Mouse (Mus musculus) spleen, adult 2 months (tissue): Measurements from ENCODE around the gene Lrwd1. TPM values are rescaled to one million over a fixed set of nuclear protein-coding genes. Genes with fewer than 3 reads are reported as not detected.

Source experiments
- DNase-seq, 2 experiments: peaks; one replicate each; pipeline versions ENCODE4 v3.0.0 to v3.0.0-alpha.2; 2012 to 2021; ENCODE audit warnings: low spot score in 2 of 2, low read depth in 1 of 2
- H3K27ac ChIP-seq: fragments of 200-500 bp; 2 replicates; pipeline ENCODE4 v1.5.1; 2012; ENCODE audit warnings: low read length, inconsistent platforms; ENCODE audit not compliant: insufficient read depth
- H3K27me3 ChIP-seq: fragments of 200-500 bp; 2 replicates; pipeline ENCODE4 v1.6.1; 2012; ENCODE audit warnings: mild to moderate bottlenecking, moderate library complexity, low read length, inconsistent platforms; ENCODE audit not compliant: control insufficient read depth, insufficient read depth
- H3K36me3 ChIP-seq: fragments of 200-500 bp; 2 replicates; pipeline ENCODE4 v1.6.1; 2012; ENCODE audit warnings: mild to moderate bottlenecking, low read length, inconsistent platforms; ENCODE audit not compliant: control insufficient read depth, insufficient read depth
- H3K4me1 ChIP-seq: fragments of 200-500 bp; 2 replicates; pipeline ENCODE4 v1.6.1; 2011; ENCODE audit warnings: inconsistent platforms; ENCODE audit not compliant: control insufficient read depth, insufficient read depth, insufficient read length
- H3K4me3 ChIP-seq: fragments of 200-500 bp; 2 replicates; pipeline ENCODE4 v1.5.1; 2011; ENCODE audit warnings: mild to moderate bottlenecking, inconsistent platforms; ENCODE audit not compliant: insufficient read depth, insufficient read length; ENCODE audit errors: extremely low read depth
- CTCF ChIP-seq: fragments of 200-500 bp; IDR thresholded peaks from 2 replicates; pipeline ENCODE4 v1.5.1; 2011; ENCODE audit warnings: mild to moderate bottlenecking, inconsistent platforms; ENCODE audit not compliant: insufficient read depth, insufficient read length, insufficient replicate concordance; ENCODE audit errors: extremely low read depth
- POLR2A ChIP-seq: fragments of 200-500 bp; IDR thresholded peaks from 2 replicates; pipeline ENCODE4 v1.6.1; 2011; ENCODE audit warnings: low read depth, low read length, inconsistent platforms
- WGBS: fragments of 180-500 bp; shearing (Covaris S2); methylation state at CpG from one replicate; pipeline ENCODE4 v1.1.7; 2018; 5-methylcytosine and 5-hydroxymethylcytosine counted together
- polyA plus RNA-seq: library from polyadenylated mRNA; depleted of rRNA; stranded (reverse); fragments of >200 nt; gene quantifications from 2 replicates; pipeline ENCODE4 v1.2.3, GENCODE M21; 2012

The Lrwd1 gene
- polyA plus RNA-seq, 1 experiment: 39.5 TPM

- WGBS: 65% methylated on average over 3 of the region's 3 CpGs
- Histone ChIP-seq H3K4me1 (no peaks in the 10 kb centered on the region), H3K4me3 (no peak overlapping the region), H3K36me3 (no peaks in the 10 kb centered on the region), H3K27me3 (no peaks in the 10 kb centered on the region), H3K27ac (no peak overlapping the region)
- TF ChIP-seq CTCF (no peak), POLR2A (no peak)
- no peak for DNase-seq
These were observed 26.8 kb downstream of the Lrwd1 start for GRCm38 (mm10) chr5:136109042-136109441.

DNA sequence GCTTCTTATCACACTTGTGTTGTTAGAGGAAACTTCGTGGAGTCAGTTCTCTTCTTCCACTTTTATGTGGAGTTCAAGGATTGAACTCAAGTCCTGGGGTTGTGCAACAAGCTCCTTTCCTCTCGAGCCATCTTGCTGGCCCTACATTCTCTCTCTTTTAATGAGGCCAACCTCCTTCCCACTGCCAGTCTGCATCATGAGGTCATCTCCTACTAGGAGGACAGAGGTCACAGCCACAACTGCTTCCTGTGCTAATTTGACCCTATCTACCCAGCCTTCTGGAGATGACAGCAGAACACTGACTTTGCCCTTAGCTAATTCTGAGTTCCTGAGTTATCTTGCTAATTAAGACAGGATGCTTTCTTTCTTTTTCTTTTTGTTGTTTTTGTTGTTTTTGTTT, 27.4 kb downstream of the Lrwd1 start:
- 77% methylated on average over 2 of the region's 2 CpGs for WGBS
- no peak overlapping the region for H3K4me3 ChIP-seq
- H3K27me3 ChIP-seq: no peaks in the 10 kb centered on the region
- no peaks in the 10 kb centered on the region for H3K36me3 ChIP-seq
- TF ChIP-seq POLR2A (no peak), CTCF (no peak)
- DNase-seq: no peak
- no peaks in the 10 kb centered on the region for H3K4me1 ChIP-seq
- no peak overlapping the region for H3K27ac ChIP-seq

GRCm38 (mm10) chr5:136104511-136104910, 31.4 kb downstream of the Lrwd1 start:
- TF ChIP-seq CTCF (peak; percentile 16; the same call in 1 of the 2 replicates), POLR2A (no peak)
- DNase-seq: no peak
- no peak overlapping the region for H3K4me3 ChIP-seq
- whole genome bisulfite sequencing: 97% methylated on average over 5 of the region's 5 CpGs
- H3K27ac ChIP-seq: no peak overlapping the region
- peaks cover 4% of the 10 kb centered on the region; the same call in 1 of the 2 replicates for H3K4me1 ChIP-seq
- no peaks in the 10 kb centered on the region; the same call in 1 of the 2 replicates for H3K36me3 ChIP-seq
- H3K27me3 ChIP-seq: no peaks in the 10 kb centered on the region

GRCm38 (mm10) chr5:136102099-136102820, 33.6 kb downstream of the Lrwd1 start:
- H3K36me3 ChIP-seq: no peaks in the 10 kb centered on the region; the same call in 1 of the 2 replicates
- TF ChIP-seq CTCF (peak; percentile 82), POLR2A (no peak)
- H3K27me3 ChIP-seq: no peaks in the 10 kb centered on the region
- H3K4me3 ChIP-seq: peak overlapping the region; percentile 52; the same call in 1 of the 2 replicates
- DNase-seq: peak; percentile 35 to 57
- no peak overlapping the region for H3K27ac ChIP-seq
- H3K4me1 ChIP-seq: peaks cover 4% of the 10 kb centered on the region; the same call in 1 of the 2 replicates
- WGBS: 13% methylated on average over 41 of the region's 41 CpGs

DNA sequence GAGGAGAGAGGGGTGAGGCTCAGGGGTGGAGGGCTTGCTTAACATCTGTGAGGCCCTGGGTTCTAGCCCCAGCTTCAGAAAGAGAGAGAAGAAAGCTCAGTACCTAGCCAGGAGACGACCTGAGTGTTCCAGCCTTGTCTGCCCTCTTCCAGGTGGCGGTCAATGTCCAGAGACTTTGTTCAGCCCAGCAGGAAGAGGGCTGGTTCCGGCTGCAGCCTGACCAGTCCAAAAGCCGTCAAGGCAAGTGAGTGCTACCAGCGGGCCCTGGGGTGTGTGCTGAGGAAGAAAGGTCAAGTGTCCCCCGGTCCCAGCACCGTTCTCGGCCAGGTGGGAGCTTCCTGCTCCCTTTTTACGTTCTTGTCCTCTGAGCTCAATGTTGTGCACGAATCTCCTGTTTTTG, 37.3 kb downstream of the Lrwd1 start:
- Histone ChIP-seq H3K36me3 (no peaks in the 10 kb centered on the region; the same call in 1 of the 2 replicates), H3K4me3 (no peak overlapping the region), H3K27ac (no peak overlapping the region), H3K27me3 (no peaks in the 10 kb centered on the region), H3K4me1 (peaks cover 8% of the 10 kb centered on the region)
- WGBS: 89% methylated on average over 10 of the region's 10 CpGs
- TF ChIP-seq POLR2A: no peak
- TF ChIP-seq CTCF: no peak
- DNase-seq: no peak

GRCm38 (mm10) chr5:136095089-136095488, 40.8 kb downstream of the Lrwd1 start:
- H3K4me3 ChIP-seq: no peak overlapping the region
- H3K4me1 ChIP-seq: peaks cover 4% of the 10 kb centered on the region
- no peaks in the 10 kb centered on the region for H3K36me3 ChIP-seq
- WGBS: 72% methylated on average over 7 of the region's 7 CpGs
- TF ChIP-seq CTCF (no peak), POLR2A (no peak)
- H3K27me3 ChIP-seq: no peaks in the 10 kb centered on the region
- H3K27ac ChIP-seq: no peak overlapping the region
- DNase-seq: no peak
